Mouse (Mus musculus) natural killer cell, adult 2 months (primary cell): ENCODE measurements around the gene Slc22a14.
"Not testable (repeated sequence)": the region's sequence is repeated elsewhere in the genome, so short reads cannot be mapped to it uniquely, and the experiment has no call there.

Experiments
- DNase-seq, 2 experiments: peaks; one replicate each; pipeline ENCODE4 v3.0.0; 2022; ENCODE audit warnings: low spot score in 2 of 2

The Slc22a14 gene

DNA sequence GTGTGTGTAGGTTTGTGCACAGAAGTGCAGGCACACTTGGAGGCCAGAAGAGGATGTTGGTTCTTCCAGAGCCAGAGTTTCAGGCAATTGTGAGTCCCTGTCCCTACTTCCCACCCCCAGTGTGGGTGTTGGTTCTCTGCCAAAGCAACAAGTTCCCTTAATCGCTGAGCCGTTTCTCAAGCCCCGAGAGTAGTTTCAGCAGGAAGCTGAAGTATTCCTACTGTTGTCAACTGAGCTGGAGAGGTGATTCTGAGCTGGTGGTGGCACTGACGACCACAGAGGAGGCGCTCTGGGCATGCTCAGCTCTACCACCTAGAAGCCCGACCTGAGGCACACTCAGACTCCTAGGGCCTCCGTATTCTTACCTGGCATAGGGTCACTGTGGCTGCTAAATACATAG is at the start of gene Slc22a14:
Slc22a14 (minus strand) TSS at position 270 of the 400 bp plus-strand sequence.
- no peak for DNase-seq

DNA sequence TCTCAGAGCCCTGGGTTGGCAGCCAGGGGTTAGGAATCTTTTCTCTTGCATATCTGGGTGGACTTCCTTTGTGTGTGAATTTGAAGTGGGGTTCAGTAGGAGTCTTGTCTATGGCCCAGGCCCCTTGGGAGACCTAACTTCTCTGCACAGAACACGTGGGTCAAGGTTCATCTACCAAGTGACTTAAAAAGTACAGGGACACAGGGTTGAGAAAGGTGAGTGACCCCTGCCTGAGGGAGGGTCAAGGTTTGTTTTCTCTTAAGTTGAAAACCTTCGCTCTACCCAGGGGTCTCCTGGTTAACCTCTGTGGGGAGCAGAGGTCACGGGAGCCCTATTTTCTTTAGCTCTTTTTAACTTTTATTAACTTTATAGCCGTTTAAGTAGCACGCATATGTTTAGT is 44.5 kb upstream of the Slc22a14 start:
- no peak for DNase-seq

DNA sequence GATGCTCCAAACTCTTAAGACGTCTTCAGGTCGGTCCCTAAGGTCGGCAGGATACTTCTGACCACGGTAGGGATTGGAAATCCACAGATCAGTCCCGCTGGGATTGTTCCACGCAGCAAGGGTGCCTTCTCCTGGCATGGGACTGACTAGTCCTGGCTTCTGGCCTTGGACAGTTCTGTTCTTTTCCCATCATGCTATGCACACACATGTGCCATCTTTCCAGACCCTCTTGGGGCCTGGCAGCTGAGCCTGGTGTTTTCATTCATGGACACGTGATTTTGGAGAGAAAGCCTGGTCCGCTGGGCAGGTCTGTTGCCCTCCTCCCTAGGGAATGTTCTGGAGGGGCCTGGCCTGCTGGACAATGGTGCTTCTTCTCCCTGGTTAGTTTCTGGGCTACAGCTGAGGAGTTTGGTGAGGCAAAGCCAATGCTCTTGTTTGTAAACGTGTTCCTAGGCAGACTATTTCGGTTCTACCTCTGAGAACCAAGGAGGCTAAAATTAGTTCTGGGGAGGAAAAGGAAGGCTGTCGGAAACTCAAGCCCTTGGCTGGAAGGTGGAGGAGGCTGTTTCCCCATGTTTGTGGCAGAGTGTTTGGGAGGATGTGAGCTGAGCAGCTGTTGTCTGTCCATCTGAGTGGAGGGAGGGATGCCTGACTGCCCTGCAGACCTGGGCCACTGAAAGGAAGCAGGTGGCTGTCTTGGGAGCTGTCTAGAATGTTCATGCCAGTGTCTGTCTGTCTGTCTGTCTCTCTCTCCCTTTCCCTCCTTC is 43.7 kb upstream of the Slc22a14 start:
- no peak for DNase-seq

DNA sequence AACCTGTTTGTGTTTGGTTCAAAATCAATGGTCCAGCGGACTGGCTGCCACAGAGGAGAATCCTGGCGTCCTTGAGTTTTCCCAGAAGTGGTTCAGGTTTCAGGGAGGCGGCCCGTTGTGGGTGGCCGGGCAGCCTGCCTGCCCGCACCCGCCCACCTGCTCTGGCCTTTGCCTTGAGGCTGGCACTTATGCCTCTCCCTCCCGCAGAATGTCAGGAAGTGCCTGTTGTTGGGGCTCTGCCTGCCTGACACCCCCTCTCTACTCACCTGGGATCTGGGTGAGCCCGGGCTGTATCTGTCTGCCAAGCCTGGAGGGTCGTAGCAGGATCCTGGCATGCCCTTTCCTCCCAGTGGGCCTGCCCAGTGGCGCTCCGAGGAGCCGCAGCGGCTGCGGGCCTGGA is 42.5 kb upstream of the Slc22a14 start:
- DNase-seq = no peak

DNA sequence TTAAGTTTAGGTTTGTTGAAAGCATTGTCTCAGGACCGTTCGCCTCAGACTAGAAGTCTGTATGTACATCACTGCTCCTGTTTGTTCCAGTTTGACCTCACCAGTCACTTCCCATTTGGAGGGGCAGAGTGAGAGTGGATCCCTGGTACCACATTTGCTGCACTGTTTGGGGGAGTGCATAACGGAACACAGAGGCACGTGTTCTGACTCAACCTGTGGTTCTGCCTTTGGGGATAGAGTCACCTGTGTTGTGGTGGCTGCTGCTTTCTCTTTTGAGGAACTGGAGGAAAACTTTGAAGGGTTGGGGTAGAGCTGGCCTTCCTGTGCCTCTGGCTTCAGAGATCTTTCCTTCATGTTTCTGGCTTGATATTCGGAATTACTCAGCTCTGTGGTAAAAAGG is 38.7 kb upstream of the Slc22a14 start:
- DNase-seq = no peak

DNA sequence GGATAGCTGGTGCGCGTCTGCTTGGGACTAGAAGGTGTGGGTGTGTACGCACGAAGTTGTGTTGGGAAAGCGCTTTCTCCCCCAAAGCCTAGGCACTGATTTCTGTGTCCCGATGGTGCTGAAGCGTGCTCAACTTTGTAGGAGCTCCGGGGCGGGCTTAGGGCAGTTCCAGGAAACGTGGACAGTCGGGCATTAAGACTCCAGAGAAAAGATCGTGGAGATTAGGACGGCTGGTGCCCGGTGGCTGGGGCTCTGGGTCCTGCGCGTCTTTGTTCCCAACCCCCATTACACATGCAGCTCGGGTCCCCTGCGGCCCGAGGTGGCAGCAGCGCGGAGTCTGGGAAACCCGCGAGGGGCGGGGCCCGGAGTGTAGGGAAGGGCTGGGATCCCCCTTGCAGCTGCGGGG is 37.9 kb upstream of the Slc22a14 start:
- DNase-seq = no peak

DNA sequence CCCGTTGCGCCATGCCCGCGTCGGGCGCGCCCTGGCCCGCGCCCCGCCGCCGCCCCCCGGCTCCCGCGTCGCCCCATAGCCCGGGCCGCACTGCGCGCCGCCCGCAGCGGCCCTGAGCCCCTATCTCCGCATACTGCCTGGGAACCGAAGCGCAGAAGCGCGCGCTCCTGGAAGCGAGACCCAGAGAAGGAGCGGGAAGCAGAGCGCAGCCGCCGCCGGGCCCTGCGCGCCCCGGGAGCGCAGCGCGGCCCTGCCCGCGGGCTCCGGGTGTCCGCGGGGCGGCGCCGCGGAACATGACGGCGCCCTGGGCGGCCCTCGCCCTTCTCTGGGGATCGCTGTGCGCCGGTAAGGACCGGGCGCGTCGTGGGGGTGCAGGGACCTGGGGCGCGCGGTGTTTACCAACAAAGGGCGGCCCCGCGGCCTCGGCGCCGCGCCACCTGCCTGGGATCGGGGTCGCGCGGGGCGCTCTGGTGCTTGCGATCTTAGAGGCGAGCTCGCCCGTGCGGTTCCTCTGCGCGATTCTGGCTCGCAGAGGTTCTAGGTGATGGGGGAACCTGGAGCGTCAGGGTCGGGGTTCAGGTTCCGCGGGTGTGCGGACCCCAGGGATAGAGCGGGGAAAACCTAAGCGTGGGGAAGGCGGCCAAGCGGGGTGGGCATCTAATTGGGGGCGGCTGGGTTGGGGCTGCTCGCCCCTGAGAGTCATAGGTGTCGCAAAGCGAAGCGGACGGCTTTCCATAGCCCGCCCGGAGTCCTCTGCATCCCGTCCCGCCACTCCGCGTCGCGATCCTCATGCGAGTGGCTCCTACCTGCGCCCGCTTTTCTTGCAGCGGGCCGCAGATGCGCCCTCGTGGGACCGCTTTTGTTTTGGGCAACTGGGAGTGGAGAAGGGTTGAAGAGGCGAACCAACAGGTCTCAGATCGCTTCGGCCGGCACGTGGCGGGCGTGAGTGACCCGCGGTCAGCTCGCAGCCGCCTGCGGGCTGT is 37.2 kb upstream of the Slc22a14 start:
- no peak for DNase-seq

DNA sequence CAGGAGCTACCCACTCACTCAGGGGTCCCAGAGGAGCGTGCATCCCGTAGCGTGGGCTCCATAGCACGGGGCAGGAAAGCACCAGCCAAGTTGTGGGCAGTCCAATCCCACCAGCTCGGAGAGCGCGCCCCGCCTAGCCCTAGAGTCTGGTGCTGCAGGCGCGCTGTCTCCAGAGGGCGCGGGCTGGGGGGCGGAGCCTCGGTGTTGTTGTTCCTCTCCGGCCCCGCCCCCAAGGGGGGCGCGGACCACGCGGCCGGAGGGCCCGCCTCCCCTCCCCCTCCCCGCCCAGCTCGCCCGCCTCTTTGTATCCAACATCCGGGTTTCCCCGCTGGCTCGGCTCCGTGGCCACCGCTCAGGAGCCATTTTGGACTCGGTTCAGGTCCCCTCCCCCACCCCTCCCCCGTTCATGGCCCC is 36.5 kb upstream of the Slc22a14 start, which contains the start of gene Acvr2b:
Acvr2b (plus strand) TSS at position 318 of the 414 bp plus-strand sequence.
- DNase-seq = peak; percentile 8 to 44

DNA sequence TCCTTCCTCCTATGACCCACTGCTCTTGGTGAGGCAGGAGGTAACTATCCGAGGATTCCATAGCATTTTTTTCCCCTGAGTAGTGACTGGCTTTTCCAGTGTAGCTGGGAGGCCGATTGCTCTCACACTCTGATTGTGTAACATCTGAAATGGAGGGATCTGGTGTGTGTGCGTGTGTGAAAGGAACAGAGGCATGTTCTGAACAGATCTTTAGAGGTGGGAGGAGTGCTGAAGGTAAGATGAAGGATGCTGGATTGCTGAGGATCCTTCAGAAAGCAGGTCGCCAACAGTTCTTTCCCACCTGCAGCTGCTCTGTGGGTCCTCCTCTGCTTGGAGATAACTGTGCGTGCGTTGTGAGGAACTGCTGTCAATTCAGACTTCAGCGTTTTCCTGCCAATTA is 36.0 kb upstream of the Slc22a14 start:
- no peak for DNase-seq

DNA sequence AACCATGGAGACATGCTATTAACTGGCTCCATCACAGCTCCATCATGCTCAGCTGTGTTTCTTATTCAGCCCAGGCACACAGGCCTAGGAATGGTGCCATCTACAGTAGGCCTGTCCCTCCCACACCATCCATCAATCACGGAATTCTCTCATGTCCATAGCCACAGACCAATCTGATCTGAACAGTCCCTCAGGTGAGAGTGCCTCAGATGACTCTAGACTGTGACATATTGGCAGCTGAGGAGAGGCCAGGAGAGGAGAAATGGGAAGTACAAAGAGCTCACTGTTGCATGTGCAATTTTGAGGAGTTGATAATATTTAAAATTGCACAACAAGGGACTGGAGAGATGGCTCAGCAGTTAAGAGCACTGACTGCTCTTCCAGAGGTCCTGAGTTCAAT is 29.5 kb upstream of the Slc22a14 start:
- DNase-seq = no peak

DNA sequence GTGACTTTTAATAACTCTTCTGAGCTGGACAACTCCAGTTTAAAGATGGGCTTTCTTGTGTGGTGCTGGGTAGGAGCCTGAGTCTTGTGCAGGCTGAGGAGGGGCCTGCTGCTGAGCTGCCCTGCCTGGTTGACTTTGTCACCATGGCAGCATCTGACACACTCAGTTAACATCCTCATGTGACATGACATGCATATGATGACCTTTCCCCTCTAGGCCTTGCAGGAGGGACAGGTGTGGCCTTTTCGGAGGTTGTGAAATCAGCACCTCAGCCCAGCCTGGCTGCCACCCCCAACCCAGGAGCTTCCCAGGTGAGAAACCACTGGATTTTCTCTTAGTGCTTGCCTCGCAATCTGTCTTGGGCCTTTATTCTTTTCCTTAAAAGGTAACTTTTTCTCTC is 24.9 kb upstream of the Slc22a14 start:
- DNase-seq = no peak

DNA sequence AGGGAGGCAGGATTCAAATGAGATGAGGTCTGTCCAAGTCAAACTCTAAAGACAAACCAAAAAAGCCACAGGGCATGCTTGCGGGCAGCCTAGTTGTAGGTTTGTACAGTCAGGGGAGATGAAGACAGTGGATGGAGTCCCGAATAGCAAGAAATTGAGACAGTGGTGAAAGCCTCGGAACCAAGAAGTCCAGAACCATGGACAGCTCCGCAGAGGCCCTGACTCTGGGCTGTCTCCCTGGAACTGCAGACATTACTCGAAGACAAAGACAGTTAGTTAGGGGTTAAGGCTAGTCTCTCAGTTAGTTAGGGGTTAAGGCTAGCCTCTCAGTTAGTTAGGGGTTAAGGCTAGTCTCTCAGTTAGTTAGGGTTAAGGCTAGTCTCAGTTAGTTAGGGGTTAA is 23.6 kb upstream of the Slc22a14 start:
- no peak for DNase-seq

DNA sequence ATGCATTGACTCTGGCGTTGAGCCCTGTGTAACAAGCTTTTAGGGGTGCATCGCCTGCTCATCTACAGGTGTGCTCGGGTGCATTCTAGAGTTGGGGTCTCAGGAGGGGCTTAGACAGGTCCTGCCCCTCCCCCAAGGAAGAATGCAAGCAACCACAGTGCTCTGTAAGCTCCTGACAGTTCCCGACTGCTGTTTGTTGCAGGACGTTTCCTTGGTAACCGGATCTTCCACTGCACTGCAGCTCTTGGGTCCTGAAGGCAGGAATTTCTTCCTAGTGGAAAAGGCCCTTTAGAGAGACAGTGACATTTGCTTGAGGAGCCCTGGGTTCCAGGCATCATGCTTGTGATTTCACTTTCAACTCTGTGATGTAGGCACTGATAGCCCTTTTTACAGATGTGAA is 17.2 kb upstream of the Slc22a14 start:
- no peak for DNase-seq

DNA sequence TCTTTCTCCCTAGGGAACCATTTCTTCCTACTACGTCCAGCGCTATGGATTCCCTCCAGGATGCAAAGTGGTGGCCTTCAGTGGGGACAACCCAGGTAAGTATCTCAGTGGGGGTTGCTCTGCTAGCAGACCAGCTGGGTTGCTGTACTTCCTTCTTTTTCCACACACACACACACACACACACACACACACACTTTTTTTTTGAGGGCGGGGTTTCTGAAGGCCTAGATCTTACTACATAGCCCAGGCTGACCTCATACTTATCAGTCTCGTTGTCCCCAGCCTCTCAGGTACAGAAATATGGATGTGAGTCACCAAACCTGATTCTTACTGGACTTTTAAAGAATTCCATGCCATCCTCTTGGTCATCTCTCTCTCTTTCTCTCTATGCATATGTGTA is 12.9 kb upstream of the Slc22a14 start:
- DNase-seq = no peak

DNA sequence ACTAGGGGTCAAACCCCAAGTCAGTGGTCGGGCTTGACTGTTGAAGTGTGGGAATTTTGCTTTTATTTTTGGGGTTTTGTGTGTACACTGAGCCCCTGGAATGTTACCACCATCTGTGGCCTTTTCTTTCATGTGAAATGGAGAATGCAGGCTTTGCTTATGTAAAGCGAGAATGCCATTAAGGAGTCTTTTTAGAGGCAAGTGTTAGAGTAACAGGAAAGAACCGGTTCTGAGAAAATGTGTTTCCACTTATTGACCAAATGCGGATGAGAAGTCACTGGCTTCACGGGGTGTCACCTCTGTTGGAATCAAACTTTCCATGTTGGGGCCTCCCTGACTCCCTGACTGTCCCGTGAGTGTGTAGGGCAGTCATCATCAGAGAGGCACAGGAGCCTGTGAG is 10.2 kb upstream of the Slc22a14 start:
- no peak for DNase-seq

DNA sequence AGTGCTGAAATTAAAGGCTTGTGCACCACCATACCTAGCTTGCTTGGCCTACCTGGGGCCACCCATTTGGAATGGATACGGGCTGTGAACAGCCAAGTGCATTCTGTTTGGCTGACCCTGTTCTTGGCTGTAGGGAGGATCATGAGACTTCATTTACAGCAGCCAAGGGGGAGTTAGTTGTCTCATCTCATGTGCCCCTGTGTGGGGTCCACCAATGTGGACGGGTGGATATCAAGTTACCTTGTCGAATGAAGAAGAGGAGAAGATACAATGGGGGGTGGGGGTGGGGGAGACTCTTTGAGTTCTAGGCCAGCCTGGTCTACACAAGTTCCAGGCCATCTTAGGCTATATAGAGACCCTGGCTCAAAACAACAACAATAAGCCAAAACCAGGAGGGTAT is 9.7 kb upstream of the Slc22a14 start:
- DNase-seq = no peak

DNA sequence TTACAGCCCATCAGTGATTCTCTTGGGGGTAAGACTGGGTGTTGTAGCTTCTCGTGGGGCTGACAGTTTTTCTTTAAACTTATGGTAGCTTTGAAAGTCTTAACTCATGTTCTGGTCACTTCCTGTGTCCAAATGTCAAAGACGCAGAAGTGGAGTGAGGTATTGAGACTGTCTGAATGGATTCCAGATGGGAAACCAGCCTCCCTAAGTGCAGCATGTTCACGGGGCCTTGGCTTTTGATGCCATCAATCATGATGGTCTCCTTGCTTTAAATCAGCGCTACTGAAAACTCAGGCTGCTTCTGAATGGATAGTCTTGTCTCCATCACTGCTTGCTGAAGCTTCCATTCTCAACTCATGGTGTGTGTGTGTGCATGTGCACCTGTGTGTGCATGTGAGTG is 5.9 kb upstream of the Slc22a14 start:
- no peak for DNase-seq

DNA sequence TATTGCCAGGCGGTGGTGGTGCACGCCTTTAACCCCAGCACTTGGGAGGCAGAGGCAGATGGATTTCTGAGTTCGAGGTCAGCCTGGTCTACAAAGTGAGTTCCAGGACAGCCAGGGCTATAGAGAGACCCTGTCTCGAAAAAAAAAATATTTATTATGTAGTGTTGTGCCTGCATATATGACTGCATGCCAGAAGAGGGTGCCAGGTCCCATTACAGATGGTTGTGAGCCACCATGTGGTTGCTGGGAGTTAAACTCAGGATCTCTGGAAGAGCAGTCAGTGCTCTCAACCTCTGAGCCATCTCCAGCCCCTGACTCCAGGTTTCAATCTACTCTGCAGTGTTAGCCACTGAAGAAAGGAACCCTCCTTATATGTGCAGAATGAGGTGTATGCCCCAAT is 5.4 kb upstream of the Slc22a14 start:
- not testable (repeated sequence) for DNase-seq

DNA sequence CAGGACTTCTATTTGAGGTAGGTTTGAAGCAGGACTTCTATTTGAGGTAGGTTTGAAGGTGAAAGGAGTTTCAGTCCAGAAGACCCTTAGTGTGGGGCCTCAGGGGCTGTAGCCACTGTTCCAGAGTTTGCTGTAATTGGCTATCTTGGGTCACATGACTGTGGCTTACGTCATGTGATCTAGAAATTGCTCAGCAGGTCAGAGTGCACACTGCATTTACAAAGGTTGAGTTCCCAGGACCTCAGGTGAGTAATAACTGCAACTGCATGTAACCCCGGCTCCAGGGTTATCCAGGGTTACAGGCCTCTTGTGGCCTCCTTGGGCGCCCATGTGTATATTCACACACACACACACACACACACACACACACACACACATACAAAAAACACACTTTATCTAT is 3.0 kb upstream of the Slc22a14 start:
- DNase-seq = no peak

DNA sequence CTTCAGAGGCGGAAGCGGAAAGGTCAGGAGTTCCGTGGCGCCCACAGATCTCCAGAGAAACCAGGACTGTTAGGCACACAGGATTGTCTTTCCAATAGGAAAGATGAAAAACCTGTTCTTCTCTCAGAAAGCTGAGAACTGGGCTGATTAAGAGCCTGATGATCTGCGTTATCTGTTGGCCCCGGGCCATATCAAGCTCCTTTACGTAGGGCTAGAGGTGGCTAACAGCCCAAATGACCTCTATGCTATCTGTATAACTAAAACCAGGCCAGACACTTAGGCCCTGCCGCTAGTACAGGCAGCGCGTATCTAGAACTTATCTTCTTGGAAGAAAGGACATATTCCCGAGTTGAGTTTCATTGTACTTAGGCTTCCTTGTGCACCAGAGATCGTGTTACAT is 2.1 kb downstream of the Slc22a14 start:
- no peak for DNase-seq

DNA sequence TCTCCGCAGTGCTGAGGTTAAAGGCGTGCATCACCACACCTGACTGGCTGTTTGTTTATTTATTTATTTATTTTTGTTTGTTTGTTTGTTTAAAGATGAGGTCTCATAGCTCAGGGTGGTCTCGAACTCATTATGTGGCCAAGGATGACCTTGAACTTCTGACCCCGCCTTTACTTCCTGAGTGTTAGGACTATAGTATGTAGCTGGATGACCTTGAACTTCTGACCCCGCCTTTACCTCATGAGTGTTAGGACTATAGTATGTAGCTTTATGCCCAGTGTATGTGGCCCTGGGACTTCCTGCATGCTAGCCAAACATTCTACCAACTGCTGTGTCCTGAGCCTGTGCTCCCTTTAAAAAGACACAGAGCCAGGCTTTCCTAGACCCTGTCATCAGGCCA is 3.9 kb downstream of the Slc22a14 start:
- DNase-seq = no peak

DNA sequence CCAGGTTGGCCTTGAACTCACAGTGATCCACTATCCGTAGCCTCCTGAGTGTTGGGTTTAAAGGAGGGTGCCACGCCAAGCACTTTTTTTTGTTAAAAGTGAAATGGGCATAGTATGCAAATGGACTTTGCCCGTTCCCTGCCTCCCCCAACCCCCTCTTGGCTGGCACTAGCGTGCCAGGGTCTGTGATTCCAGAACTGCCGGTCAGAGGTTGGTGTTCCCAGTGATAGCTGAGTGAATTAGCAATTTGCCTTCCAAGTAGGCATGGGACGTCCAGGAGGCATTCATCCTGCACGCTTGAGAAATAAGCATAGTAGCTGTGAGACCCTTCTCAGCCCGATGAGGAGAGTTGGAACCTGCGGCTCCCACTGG is 7.3 kb downstream of the Slc22a14 start:
- no peak for DNase-seq
